Mouse (Mus musculus) spleen, postnatal 14 days (tissue): ENCODE measurements around the gene Iah1.

ENCODE experiments used
- DNase-seq, 2 experiments: peaks; one replicate each; pipeline ENCODE4 v3.0.0; 2021 to 2022; ENCODE audit warnings: low spot score in 2 of 2

Iah1 gene

GRCm38 (mm10) chr12:21364624-21365435 is 48.6 kb downstream of the Iah1 start:
- DNase-seq, result no peak

DNA sequence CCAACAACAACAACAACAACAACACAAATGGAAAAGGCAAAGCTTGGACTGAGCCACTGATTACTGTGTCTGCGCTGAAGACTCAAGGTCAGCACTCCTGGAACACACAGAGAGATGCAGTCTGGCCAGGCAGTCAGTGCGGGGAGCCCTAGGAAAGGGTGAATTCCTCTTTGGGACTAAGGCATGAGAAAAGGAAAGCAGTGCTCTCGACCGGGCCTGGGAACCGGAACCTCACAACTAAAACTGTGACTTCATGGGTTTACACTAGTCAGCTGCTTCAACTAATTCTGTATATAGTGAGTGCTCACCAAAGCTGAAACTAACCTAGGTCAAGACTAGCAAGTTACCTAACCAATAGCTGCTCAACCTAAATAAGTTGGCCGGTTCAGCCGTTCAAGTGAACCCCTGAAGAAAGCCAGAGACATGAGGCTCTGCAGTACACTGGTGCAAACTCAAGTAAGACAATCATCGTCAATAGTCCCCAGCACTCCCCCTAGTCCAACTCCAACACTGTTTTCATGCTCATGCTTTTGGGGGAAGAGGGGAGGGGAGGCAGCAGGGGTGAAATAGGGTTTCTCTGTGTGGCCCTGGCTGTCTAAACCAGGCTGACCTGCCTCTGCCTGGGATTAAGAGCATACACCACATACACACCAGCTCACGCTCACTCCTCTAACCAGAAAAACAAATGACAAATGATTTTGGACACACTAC is 52.3 kb downstream of the Iah1 start:
- DNase-seq, result no peak

- DNase-seq, result no peak
Observed at GRCm38 (mm10) chr12:21369087-21369410, 52.9 kb downstream of the Iah1 start.

GRCm38 (mm10) chr12:21370035-21370611 is 53.9 kb downstream of the Iah1 start:
- DNase-seq, result no peak

GRCm38 (mm10) chr12:21373100-21373819 is 57.1 kb downstream of the Iah1 start, which contains the start of gene Adam17:
Adam17 (minus strand) TSS chr12:21373632.
- peak; percentile 89 to 94 for DNase-seq
